Mouse (Mus musculus): ENCODE results near the gene Olfr561.

- no peak for TF ChIP-seq POLR2A (IDR thresholded peaks at IDR 0.05; ENCODE audit: control insufficient read depth, extremely low read depth, insufficient read depth, low read length, poor library complexity)
- no peak for TF ChIP-seq CTCF (IDR thresholded peaks at IDR 0.05; ENCODE audit: borderline replicate concordance, control insufficient read depth, extremely low read depth, insufficient read depth, low read length, poor library complexity)
Measured at GRCm38 (mm10) chr7:102727391-102727790, 43.6 kb upstream of the Olfr561 start, which contains the start of gene Olfr559.
